Mouse (Mus musculus): ENCODE measurements around the gene Ucp3. TPM values are rescaled to one million over a fixed set of nuclear protein-coding genes. Genes with fewer than 3 reads are reported as not detected.

Ucp3 gene
- total and polyA plus RNA-seq, 3 experiments, result 0.13 TPM; not detected in 2

- in situ Hi-C loops (cut with MboI; ENCODE audit: low pct_ligation_motif_present, low pct_unique_long_range_greater_than_20kb, low sequenced_read_pairs), result no loop called here
- TF ChIP-seq ETS1 (conservative IDR thresholded peaks at IDR 0.05; ENCODE audit: low read depth, low read length) (no peak), RAD21 (IDR thresholded peaks at IDR 0.05; ENCODE audit: low read depth, low read length) (no peak), BHLHE40 (IDR thresholded peaks at IDR 0.05; ENCODE audit: low read depth, low read length) (no peak)
- dilution Hi-C loops (cut with MboI; ENCODE audit: extremely low pct_ligation_motif_present, extremely low pct_unique_long_range_greater_than_20kb, low sequenced_read_pairs), result no loop called here
- no peaks in the 10 kb centered on the region for H3K27me3 ChIP-seq (replicated peaks)
- peak overlapping the region; percentile 61 for H3K4me2 ChIP-seq (ENCODE audit: insufficient read depth, low read depth, poor library complexity, severe bottlenecking)
- peaks cover 25% of the 10 kb centered on the region for H3K79me2 ChIP-seq (replicated peaks; ENCODE audit: control insufficient read depth, extremely low read depth, insufficient read depth, poor library complexity, severe bottlenecking)
- peak overlapping the region; percentile 35 to 48 (median 44) for H3K4me3 ChIP-seq (replicated peaks in 1 of 3; ENCODE audit: low read depth in 2 of 3, low read length in 2 of 3, poor library complexity in 1 of 3)
- H3K9me3 ChIP-seq (replicated peaks; ENCODE audit: low read length), result no peaks in the 10 kb centered on the region
- peak overlapping the region; percentile 91 for H3K27ac ChIP-seq (ENCODE audit: insufficient read depth, low read depth)
- H3K4me1 ChIP-seq (ENCODE audit: control insufficient read depth in 1 of 2, insufficient read depth in 2 of 2), result peaks cover 12 to 61% of the 10 kb centered on the region in 2 experiments
- DNase-seq (ENCODE audit: extremely low read depth), result no peak
- peak overlapping the region; percentile 75 for H3K9ac ChIP-seq (ENCODE audit: insufficient read depth, low read depth)
- H3K36me3 ChIP-seq (replicated peaks in 1 of 2; ENCODE audit: control insufficient read depth in 1 of 2, insufficient read depth in 1 of 2, low read length in 1 of 2), result peaks cover 44 to 66% of the 10 kb centered on the region in 2 experiments
Measured at GRCm38 (mm10) chr7:100496371-100496770, 23.6 kb downstream of the Ucp3 start.

GRCm38 (mm10) chr7:100496791-100497190 is 24.0 kb downstream of the Ucp3 start:
- dilution Hi-C loops (cut with MboI; ENCODE audit: extremely low pct_ligation_motif_present, extremely low pct_unique_long_range_greater_than_20kb, low sequenced_read_pairs), result no loop called here
- Histone ChIP-seq H3K36me3 (replicated peaks in 1 of 2; ENCODE audit: control insufficient read depth in 1 of 2, insufficient read depth in 1 of 2, low read length in 1 of 2) (peaks cover 44 to 66% of the 10 kb centered on the region in 2 experiments), H3K9me3 (replicated peaks; ENCODE audit: low read length) (no peaks in the 10 kb centered on the region), H3K79me2 (replicated peaks; ENCODE audit: control insufficient read depth, extremely low read depth, insufficient read depth, poor library complexity, severe bottlenecking) (peaks cover 25% of the 10 kb centered on the region), H3K27ac (ENCODE audit: insufficient read depth, low read depth) (peak overlapping the region; percentile 91), H3K9ac (ENCODE audit: insufficient read depth, low read depth) (no peak overlapping the region), H3K4me1 (ENCODE audit: control insufficient read depth in 1 of 2, insufficient read depth in 2 of 2) (peaks cover 12 to 64% of the 10 kb centered on the region in 2 experiments), H3K4me2 (ENCODE audit: insufficient read depth, low read depth, poor library complexity, severe bottlenecking) (no peak overlapping the region; the same call in 1 of the 2 replicates), H3K4me3 (replicated peaks in 1 of 3; ENCODE audit: low read depth in 2 of 3, low read length in 2 of 3, poor library complexity in 1 of 3) (peak overlapping the region in 1 of 3 experiments; percentile 48), H3K27me3 (replicated peaks) (no peaks in the 10 kb centered on the region)
- TF ChIP-seq ZC3H11A (IDR thresholded peaks at IDR 0.05; ENCODE audit: low read depth, low read length), result no peak
- no peak for TF ChIP-seq ZNF384 (IDR thresholded peaks at IDR 0.05; ENCODE audit: low read depth, low read length)
- TF ChIP-seq POLR2AphosphoS2 (IDR thresholded peaks at IDR 0.05; ENCODE audit: low read depth, low read length), result no peak
- no peak for TF ChIP-seq MAZ (IDR thresholded peaks at IDR 0.05; ENCODE audit: low read depth, low read length)
- no peak for TF ChIP-seq BHLHE40 (IDR thresholded peaks at IDR 0.05; ENCODE audit: low read depth, low read length)
- TF ChIP-seq MXI1 (IDR thresholded peaks at IDR 0.05; ENCODE audit: low read depth, low read length), result no peak
- no peak for TF ChIP-seq IRF4 (IDR thresholded peaks at IDR 0.05; ENCODE audit: low read depth, low read length)
- no peak for TF ChIP-seq TBP (conservative IDR thresholded peaks at IDR 0.05; ENCODE audit: low read depth, low read length)
- no peak for TF ChIP-seq RCOR1 (conservative IDR thresholded peaks at IDR 0.05; ENCODE audit: low read depth, low read length)
- TF ChIP-seq HCFC1 (IDR thresholded peaks at IDR 0.05; ENCODE audit: low read depth, low read length), result no peak
- TF ChIP-seq USF2 (conservative IDR thresholded peaks at IDR 0.05; ENCODE audit: low read depth, low read length), result no peak
- no peak for TF ChIP-seq MYC (IDR thresholded peaks at IDR 0.05; ENCODE audit: low read depth, low read length)
- TF ChIP-seq CHD1 (IDR thresholded peaks at IDR 0.05; ENCODE audit: low read depth, low read length), result no peak
- no peak for TF ChIP-seq TCF12 (IDR thresholded peaks at IDR 0.05; ENCODE audit: low read depth, low read length)
- no peak for TF ChIP-seq NRF1 (IDR thresholded peaks at IDR 0.05; ENCODE audit: low read depth, low read length)
- no peak for TF ChIP-seq MAX (IDR thresholded peaks at IDR 0.05; ENCODE audit: low read length)
- no peak for TF ChIP-seq PAX5 (IDR thresholded peaks at IDR 0.05; ENCODE audit: low read length)
- in situ Hi-C loops (cut with MboI; ENCODE audit: low pct_ligation_motif_present, low pct_unique_long_range_greater_than_20kb, low sequenced_read_pairs), result no loop called here
- DNase-seq (ENCODE audit: extremely low read depth), result no peak
